Mouse (Mus musculus) thymus, adult 2 months (tissue): ENCODE measurements at regions not wholly inside any gene's neighbourhood (a gene's known extent, or its start where the extent isn't known, plus 50 kb on each side); places are given as distances from the start of the nearest gene placed in this dataset.

Experiments used
- CTCF ChIP-seq: fragments of 200-500 bp; IDR thresholded peaks from 2 replicates; pipeline ENCODE4 v1.5.1; 2012; ENCODE audit warnings: mild to moderate bottlenecking, control low read depth, low read length, moderate library complexity, borderline replicate concordance; ENCODE audit not compliant: control insufficient read depth, poor library complexity, insufficient read depth; ENCODE audit errors: extremely low read depth
- POLR2A ChIP-seq: fragments of 200-500 bp; IDR thresholded peaks from 2 replicates; pipeline ENCODE4 v1.6.1; 2012; ENCODE audit warnings: mild to moderate bottlenecking, low read length, control low read depth, moderate library complexity; ENCODE audit not compliant: control insufficient read depth, poor library complexity, insufficient read depth; ENCODE audit errors: extremely low read depth

DNA sequence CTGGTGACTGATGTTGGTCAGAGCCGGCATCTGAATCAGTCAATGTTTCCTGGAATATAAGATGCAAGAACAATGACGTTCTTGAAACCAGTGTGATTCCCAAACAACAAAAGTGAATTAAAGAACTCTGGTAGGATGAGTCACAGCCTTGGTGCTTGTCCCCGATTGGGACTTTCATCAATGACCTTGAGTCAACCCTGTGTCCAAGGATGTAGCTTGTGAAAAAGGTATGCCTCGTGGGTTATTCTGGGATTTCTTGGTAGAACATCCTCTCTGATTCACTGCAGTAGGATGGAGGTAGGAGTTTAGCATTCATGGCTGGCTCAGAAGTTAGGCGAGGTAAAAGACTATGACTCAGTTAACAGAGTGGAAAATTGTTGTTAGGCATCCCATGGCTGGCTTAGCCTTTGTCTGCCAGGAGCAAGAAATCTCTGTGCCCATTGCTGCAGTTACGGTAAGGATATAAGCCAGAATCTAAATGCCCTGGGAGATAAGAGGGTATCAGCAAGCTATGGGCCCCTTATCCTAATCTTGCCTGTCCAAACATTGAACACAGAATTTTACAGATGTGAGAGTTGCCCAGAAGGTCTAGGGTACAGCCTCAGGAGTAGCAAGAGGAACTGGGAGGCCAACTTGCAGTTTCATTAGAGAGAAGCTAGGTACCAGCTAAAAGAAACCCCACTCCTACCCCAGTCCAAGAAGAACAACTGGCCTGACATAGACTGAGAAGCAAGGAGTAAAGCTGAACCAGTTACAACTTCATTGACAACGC is 55.9 kb upstream of the Ralgps2 start:
- no peak for TF ChIP-seq POLR2A
- no peak for TF ChIP-seq CTCF
